Mouse (Mus musculus) ES-E14 (cell line): ENCODE data around the gene Cbfa2t3. TPM values are rescaled to one million over a fixed set of nuclear protein-coding genes. Genes with fewer than 3 reads are reported as not detected.

ENCODE experiments used
- DNase-seq: peaks from one replicate; pipeline ENCODE4 v3.0.0-alpha.2; 2013; ENCODE audit warnings: low read depth, low spot score
- H3K27ac ChIP-seq: 2 replicates; pipeline ENCODE4 v1.5.1; 2012; ENCODE audit warnings: low read depth, mild to moderate bottlenecking, low read length, moderate library complexity, mixed read lengths; ENCODE audit not compliant: poor library complexity, insufficient read depth, severe bottlenecking
- H3K36me3 ChIP-seq: 2 replicates; pipeline ENCODE4 v1.6.1; 2012; ENCODE audit warnings: mild to moderate bottlenecking, low read length, moderate library complexity, mixed read lengths; ENCODE audit not compliant: control insufficient read depth, poor library complexity, insufficient read depth, severe bottlenecking
- H3K4me1 ChIP-seq, 2 experiments: fragments of 150-350 bp in 1 of 2; sonication (generic) in 1 of 2; 2 replicates each; pipeline ENCODE4 v1.6.1; 2012; ENCODE audit warnings: low read length in 2 of 2, mild to moderate bottlenecking in 1 of 2, mixed read lengths in 1 of 2; ENCODE audit not compliant: control insufficient read depth in 2 of 2, insufficient read depth in 2 of 2, poor library complexity in 1 of 2
- H3K4me3 ChIP-seq, 2 experiments: fragments of 150-350 bp in 1 of 2; sonication (generic) in 1 of 2; 2 replicates each; pipeline ENCODE4 v1.5.1; 2012; ENCODE audit warnings: low read length in 2 of 2, low read depth in 1 of 2, mild to moderate bottlenecking in 1 of 2, mixed read lengths in 1 of 2; ENCODE audit not compliant: insufficient read depth in 1 of 2, poor library complexity in 1 of 2, severe bottlenecking in 1 of 2
- H3K9ac ChIP-seq: 2 replicates; pipeline ENCODE4 v1.6.1; 2012; ENCODE audit warnings: low read depth, mild to moderate bottlenecking, low read length, mixed read lengths; ENCODE audit not compliant: poor library complexity, insufficient read depth, severe bottlenecking
- H3K9me3 ChIP-seq: fragments of 150-350 bp; sonication (generic); 2 replicates; pipeline ENCODE4 v1.6.1; 2012; ENCODE audit warnings: low read depth, mild to moderate bottlenecking, low read length; ENCODE audit not compliant: control insufficient read depth, insufficient read depth
- CHD2 ChIP-seq: IDR thresholded peaks from 2 replicates; pipeline ENCODE4 v1.6.1; 2014; ENCODE audit warnings: mild to moderate bottlenecking, low read depth, low read length, inconsistent platforms
- HCFC1 ChIP-seq: IDR thresholded peaks from 2 replicates; pipeline ENCODE4 v1.6.1; 2012; ENCODE audit warnings: low read length, inconsistent platforms, borderline replicate concordance; ENCODE audit not compliant: insufficient read depth
- MAFK ChIP-seq: IDR thresholded peaks from 2 replicates; pipeline ENCODE4 v1.6.1; 2014; ENCODE audit warnings: mild to moderate bottlenecking, low read depth, low read length, inconsistent platforms; ENCODE audit not compliant: insufficient read depth
- ZC3H11A ChIP-seq: IDR thresholded peaks from 2 replicates; pipeline ENCODE4 v1.6.1; 2012; ENCODE audit warnings: low read depth, mild to moderate bottlenecking, inconsistent platforms, low read length, borderline replicate concordance
- ZNF384 ChIP-seq: IDR thresholded peaks from 2 replicates; pipeline ENCODE4 v1.6.1; 2012; ENCODE audit warnings: low read depth, low read length, inconsistent platforms
- in situ Hi-C, 2 experiments: fragments of 600-800 bp; cut with MboI; formaldehyde crosslinking; loops; one replicate each; pipeline ENCODE4 v1.15.1; 2025; ENCODE audit warnings: low sequenced_read_pairs in 2 of 2, inconsistent platforms in 1 of 2; ENCODE audit not compliant: unreplicated experiment in 2 of 2
- total RNA-seq: library from RNA; depleted of rRNA; stranded (reverse); fragments of 300-350 nt; gene quantifications from 2 replicates; pipeline ENCODE4 v1.2.3, GENCODE M21; 2012

Gene Cbfa2t3
- total RNA-seq, 1 experiment, result 0.36 TPM

- H3K9me3 ChIP-seq, result no peaks in the 10 kb centered on the region
- H3K27ac ChIP-seq, result no peak overlapping the region
- no peak for DNase-seq
- no peak overlapping the region for H3K9ac ChIP-seq
- no peaks in the 10 kb centered on the region for H3K36me3 ChIP-seq
- no peak overlapping the region for H3K4me3 ChIP-seq
- no peak for TF ChIP-seq MAFK
- TF ChIP-seq ZC3H11A, result no peak
- no peak for TF ChIP-seq HCFC1
- TF ChIP-seq ZNF384, result no peak
- TF ChIP-seq CHD2, result no peak
- in situ Hi-C loops, result no loop called here
- peaks cover 0 to 27% of the 10 kb centered on the region in 2 experiments; a peak in 2 of 4 replicates for H3K4me1 ChIP-seq
Observed at GRCm38 (mm10) chr8:122585411-122585891, 113.5 kb downstream of the Cbfa2t3 start.

GRCm38 (mm10) chr8:122584981-122585380, 113.9 kb downstream of the Cbfa2t3 start:
- Histone ChIP-seq H3K9me3 (no peaks in the 10 kb centered on the region), H3K4me3 (no peak overlapping the region), H3K36me3 (no peaks in the 10 kb centered on the region), H3K27ac (no peak overlapping the region), H3K9ac (no peak overlapping the region), H3K4me1 (peaks cover 0 to 30% of the 10 kb centered on the region in 2 experiments; a peak in 2 of 4 replicates)
- in situ Hi-C loops, result no loop called here
- DNase-seq, result no peak
- no peak for TF ChIP-seq CHD2
- TF ChIP-seq ZC3H11A, result no peak
- TF ChIP-seq MAFK, result no peak
- no peak for TF ChIP-seq HCFC1
- TF ChIP-seq ZNF384, result no peak

- H3K27ac ChIP-seq, result no peak overlapping the region; the same call in 1 of the 2 replicates
- peaks cover 1 to 24% of the 10 kb centered on the region in 2 experiments; a peak in 3 of 4 replicates for H3K4me1 ChIP-seq
- no peaks in the 10 kb centered on the region for H3K36me3 ChIP-seq
- in situ Hi-C loops, result no loop called here
- H3K9me3 ChIP-seq, result no peaks in the 10 kb centered on the region
- TF ChIP-seq MAFK (no peak), CHD2 (no peak), ZNF384 (no peak), ZC3H11A (no peak), HCFC1 (no peak)
- H3K9ac ChIP-seq, result no peak overlapping the region
- DNase-seq, result no peak
- H3K4me3 ChIP-seq, result no peak overlapping the region
Observed at GRCm38 (mm10) chr8:122580926-122581325, 118.0 kb downstream of the Cbfa2t3 start.

DNA sequence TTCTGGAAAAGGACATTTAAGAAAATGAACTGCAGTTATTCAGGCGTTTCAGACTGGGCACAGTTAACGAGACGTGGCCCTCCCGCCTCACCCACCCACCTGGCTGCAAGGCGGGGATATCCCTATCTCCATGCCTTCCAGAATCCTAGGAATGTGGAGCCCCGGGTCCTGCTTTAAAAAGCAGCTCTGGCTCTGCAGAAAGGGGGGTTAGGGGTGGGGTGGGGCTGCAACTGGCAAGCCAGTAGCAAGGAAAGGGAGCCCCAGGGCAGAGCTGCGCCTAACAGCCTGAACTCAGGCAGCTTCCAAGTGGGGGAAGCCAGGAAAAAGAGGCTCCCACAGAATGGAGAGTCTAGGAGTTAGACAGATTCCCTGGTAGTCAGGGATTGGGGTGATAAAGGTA, 119.7 kb downstream of the Cbfa2t3 start:
- H3K9me3 ChIP-seq, result no peaks in the 10 kb centered on the region
- no peak overlapping the region for H3K9ac ChIP-seq
- peaks cover 5% of the 10 kb centered on the region for H3K36me3 ChIP-seq
- H3K27ac ChIP-seq, result no peak overlapping the region; the same call in 1 of the 2 replicates
- no peak for DNase-seq
- H3K4me1 ChIP-seq, result peaks cover 3 to 29% of the 10 kb centered on the region in 2 experiments; a peak in 3 of 4 replicates
- in situ Hi-C loops, result no loop called here
- TF ChIP-seq ZNF384, result no peak
- TF ChIP-seq HCFC1, result no peak
- TF ChIP-seq CHD2, result no peak
- TF ChIP-seq MAFK, result no peak
- TF ChIP-seq ZC3H11A, result no peak
- no peak overlapping the region for H3K4me3 ChIP-seq
